Mouse (Mus musculus) erythroblast, embryonic 14.5 days (primary cell): ENCODE data around the gene Gzmd.

Source experiments
- GATA1 ChIP-seq: IDR thresholded peaks from 2 replicates; pipeline ENCODE4 v1.6.1; 2012; ENCODE audit warnings: low read length, inconsistent platforms, mixed read lengths
- TAL1 ChIP-seq: IDR thresholded peaks from 3 replicates; pipeline ENCODE4 v1.6.1; 2012; ENCODE audit warnings: low read length, inconsistent platforms, mixed read lengths

DNA sequence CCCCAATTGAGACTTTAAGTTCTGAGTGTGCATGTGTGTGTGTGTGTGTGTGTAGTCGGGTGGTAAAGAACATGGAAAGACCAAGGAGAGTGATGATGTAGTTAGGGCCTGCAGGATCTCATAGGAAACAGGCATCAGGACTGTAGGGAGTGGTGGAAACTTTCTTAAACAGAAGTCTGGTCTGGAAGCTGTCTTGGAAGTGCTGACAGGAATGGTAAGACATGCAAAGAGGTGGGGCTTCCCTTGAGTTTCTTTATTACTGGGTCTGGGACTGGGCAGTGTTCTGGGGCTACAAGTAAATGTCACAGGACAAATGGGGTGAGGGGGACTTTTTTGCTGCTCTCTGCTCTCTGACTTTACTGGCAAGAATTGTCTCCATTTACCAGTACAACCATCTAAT is 34.8 kb downstream of the Gzmd start:
- TF ChIP-seq GATA1 (no peak), TAL1 (no peak)
